Mouse (Mus musculus) yolk sac, embryonic 10.5 days (tissue): ENCODE measurements around the gene Nfic.

Experiments
- DNase-seq: peaks from one replicate; pipeline ENCODE4 v3.0.0-alpha.2; 2017; ENCODE audit warnings: low spot score

Gene Nfic

DNA sequence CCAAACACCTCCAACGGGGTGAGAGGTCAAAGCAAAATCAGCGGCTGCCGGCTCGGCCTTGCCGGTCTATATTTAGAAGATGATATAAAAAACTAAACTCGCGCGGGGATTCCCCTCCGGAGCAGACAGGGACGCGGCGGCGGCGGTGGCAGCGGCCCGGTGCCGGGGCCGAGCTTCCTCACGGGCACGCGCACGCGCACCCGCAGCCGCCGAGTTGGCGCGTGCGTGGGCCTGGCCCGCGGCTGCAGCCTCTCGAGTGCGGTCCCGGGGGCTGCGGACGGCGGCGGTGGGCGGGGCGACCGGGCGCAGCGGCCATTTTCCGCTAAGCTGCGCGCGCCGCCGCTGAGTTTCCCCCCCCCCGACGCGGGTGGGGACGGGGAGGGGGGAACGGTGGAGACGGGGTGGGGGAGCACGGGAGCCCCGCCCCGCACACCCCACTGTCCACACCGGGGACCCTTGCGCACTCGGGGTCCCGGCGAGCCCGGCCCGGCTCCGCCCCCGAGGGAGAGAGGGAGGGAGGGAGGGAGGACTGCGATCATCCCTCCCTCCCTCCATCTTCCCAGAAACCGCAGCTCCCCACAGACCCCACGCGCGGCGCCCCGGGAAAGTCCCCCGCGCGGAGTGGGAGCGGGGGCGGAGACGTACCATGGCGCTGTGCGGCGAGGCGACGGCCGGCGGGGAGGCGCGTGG is 25.1 kb downstream of the Nfic start:
- peak; percentile 77 for DNase-seq

DNA sequence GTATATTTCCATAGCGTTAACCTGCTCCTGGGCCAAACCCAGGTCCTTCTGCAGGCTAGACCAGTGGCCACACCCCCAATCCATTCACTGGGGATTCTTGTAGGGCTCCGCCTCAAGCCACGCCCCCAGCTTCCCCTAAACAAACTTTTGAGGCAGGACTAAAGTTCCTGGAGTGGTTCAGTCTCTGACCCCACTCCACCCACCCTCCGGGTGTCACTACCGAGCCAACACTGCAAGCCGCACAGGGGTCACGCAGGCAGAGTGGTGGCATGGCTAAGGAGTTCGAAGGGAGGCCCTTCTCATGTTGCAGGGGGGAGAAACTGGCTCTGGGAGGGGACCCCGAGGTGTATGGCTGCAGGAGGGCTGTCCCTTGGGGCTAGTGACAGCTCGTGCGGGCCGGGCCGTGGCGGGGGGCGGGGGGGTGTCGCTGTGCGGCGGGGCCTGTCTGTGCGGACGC is 25.8 kb downstream of the Nfic start:
- DNase-seq = peak; percentile 82

DNA sequence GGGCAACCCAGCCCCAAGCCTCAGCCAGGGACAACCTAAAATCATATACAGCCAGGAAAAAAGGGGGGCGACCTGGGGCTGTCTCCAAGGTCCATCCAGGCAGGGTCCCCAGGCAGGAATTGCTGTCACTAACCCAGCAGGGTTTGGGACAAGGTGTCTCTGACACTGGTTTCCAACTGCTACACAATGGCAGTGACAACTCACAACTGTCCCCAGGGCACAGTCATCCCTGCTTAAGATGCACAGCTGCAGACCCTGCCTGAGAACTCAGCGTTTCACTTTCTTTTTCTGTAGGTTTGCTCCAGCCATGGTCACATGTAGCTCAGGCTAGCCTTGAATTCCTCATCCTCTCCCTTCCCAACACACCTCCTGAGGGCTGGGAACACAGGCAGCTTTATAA is 26.3 kb downstream of the Nfic start:
- DNase-seq = no peak

DNA sequence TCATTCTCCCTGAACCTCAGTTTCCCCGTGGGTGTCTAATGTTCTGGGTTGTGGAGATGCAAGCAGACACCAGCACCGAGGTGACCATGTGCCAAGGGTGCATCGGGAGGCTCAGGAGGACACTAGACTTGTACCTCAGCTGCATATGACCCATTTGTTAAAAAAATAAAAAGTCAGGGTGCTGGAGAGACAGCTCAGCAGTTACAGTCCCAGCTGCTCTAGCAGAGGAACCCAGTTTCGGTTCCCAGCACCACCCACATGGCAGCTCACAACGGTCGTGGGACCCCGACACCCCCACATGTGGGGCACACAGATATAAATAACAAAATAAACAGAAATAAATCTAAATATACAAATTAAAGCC is 26.9 kb downstream of the Nfic start:
- no peak for DNase-seq

DNA sequence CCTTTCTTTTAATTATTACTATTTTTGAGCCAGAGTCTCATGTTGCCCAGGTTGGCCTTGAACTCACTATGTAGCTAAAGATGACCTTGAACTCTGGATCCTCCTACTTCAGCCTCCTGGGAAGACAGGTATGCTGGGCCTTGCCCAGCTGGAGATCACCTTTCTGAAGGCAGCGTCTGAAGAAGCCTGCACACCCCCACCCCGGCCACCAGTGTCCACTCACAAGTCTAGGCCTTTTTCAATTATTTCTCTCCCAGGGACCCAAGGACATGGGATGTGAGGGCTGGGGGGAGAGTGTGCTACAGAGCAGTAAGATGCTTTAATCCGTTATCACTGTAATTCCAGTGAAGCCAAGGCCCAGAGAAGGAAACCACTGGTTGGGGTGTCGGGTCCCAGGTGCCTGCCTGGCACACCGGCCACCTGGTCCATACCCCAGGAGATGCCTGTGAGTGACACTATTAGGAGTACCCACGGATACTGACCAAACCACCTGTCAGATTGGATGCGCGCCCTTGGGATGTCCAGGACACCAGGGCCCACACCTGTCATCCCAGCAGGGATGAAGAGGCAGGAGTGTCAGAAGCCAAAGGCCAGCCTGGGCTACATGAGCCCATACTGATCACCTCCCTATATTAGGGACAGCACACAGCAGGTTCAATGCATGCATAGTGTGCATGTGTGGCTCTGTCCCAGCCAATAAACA is 27.5 kb downstream of the Nfic start:
- no peak for DNase-seq

DNA sequence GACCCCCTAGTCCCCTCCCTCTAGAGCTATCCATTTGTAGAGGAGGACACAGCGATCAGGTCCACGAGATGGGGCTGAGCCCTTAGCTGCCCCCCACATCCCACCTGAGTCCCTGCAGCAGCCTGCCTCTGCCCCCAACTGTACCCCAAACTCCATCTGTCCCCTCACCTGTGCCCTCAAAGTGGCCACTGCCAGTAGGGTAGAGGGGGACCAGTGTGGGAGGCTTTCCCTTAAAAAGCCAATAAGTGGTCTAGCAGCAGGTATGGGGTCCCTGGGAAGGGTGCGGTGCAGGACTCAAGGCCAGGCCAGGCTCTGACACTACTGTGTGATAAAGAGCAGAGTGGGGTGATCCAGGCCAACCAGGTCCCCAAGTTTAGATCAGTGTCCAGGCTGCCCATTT is 28.1 kb downstream of the Nfic start:
- DNase-seq = no peak

DNA sequence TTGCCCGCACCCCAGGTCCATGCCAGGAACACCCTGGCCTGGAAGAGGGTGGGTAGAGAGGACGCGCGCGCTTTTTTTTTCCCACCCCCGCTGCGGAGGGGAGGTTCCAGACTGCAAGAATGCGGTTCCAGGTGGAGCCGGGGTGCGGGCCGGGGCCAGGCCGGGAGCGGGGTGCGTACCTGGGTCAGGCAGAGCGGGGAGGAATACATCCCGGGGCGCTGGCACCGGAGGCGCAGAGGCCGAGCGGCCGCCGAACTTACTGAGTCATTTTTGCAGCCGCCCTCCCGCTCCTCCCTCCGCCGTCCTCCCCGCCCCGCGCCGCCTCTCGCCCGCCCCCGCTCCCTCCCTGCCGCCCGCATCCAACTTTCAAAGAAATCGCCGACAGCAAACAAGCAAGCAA is 28.5 kb downstream of the Nfic start:
- DNase-seq = peak; percentile 5

DNA sequence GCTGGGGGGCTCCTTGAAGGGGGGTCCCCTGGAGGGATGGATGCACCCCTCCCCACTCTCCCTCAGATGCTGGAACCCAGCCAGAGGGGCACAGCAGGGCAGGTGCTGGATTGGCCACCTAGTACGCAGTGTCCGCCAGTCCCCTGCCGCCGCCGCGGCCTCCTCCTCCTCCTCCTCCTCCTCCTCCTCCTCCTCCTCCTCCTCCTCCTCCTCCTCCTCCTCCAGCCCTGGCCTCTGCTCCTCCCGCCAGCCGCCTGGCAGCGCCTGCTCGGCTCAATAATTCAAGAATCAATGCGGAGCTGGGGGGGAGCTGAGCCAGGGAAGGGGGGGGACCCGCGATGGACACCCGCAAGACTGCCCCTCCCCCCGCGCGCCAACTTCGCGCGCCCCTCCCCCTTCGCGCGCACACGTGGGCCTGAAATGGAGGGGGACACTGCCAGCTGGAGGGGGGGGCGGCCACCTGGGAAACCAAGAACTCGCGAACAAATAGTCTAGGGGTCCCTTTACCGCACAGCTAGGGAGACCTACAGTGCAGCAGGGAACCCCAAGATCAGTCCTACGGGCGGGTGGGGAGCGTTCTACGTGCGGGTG is 29.3 kb downstream of the Nfic start:
- DNase-seq = peak; percentile 2

DNA sequence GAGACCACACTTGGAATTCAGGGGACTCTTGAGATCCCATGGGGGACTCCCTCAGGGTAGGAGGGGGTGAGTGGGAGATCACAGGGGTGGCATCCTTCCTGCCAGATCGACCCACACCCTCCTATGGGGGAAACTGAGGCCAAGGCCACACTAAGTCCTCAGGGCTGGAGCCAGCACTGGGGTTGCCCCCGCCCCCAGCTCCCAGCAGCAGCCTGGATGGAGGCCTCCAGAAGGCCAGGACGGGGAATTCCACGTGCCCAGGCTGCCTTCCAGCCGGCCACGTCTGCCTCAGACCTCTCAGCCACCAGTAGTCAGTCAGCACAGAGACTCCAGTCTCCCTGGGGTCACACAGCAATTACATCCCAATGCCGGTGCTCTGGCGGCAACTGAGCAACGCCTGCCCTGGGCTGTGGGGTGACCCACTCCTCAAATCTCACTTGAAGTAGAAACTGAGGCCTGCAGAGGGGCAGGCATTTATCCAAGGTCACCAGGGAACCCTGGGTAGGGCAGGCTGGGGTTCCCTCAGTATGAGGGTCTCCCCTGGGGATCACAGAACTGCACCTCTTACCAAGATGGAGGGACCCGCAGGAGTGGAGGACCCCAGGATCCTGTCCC is 30.1 kb downstream of the Nfic start:
- peak; percentile 1 for DNase-seq

DNA sequence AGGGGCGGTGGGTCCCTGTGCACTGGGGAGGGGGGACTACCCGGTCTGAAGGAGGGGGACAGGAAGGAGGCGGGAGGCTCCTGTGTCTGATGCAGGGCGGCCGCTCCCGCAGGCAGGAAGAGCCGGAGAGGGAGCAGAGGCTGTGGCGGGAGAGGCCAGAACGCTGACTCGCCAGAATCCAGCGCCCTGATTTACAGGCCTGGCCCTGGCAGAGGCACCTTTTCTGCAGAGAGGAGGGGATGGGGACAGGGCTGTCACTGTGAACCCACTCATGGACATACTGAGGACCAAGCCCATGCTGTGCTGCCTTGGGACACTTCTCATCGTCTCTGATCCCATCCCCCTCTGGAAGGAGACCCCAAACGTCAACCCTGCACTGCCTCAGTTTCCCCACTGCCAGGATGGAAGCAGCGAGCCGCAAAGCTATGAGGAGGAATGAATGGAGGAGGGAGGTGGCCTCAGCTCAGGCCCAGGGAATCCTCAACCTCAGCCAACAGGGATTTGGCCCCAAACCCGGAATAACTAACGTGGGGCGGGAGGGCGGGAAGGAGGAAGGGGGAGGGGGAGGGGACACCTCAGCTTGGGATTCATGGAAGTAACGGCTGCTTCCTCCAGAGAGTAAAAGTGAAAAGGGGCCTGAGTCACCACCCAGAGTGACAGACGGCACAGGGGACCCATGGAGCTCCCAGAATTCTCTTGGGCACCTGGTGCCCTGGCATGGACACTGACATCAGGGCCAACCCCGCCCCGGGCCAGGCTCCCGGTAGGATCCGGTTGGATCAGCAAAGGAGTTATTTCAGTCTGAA is 31.0 kb downstream of the Nfic start:
- DNase-seq = peak; percentile 3

DNA sequence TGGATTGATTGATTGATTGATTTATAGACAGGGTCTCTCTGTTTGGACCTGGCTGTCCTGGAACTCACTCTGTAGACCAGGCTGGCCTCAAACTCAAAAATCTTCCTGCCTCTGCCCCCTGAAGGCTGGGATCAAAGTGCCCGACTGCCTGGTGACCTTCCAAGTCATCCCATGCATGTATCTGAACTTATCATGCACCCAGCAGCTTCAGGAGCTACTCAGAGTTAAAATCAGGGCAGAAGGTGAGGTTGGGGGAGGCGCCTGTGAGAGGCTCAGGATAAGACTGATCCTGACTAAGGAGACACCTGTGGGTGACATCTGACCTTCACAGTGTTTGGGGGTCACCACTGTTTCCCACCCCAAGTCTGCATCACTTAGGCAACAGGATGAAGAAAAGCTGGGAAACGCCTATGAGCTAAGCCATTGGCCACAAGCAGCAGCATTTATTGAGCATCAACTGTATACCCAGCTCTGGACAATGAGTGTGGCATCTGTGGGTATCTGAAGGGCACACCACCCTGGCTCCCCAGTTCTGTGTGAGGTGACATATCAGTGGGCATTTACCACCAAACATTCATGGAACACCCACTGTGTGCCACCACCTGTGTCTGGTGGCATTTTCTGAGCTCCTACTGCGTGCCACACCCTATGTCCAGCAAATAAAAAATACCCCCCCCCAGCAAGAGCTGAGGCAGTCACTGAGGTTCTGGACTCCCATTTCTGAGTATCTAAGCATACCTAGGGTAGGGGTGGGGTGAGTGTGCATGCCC is 31.8 kb downstream of the Nfic start:
- DNase-seq = no peak

DNA sequence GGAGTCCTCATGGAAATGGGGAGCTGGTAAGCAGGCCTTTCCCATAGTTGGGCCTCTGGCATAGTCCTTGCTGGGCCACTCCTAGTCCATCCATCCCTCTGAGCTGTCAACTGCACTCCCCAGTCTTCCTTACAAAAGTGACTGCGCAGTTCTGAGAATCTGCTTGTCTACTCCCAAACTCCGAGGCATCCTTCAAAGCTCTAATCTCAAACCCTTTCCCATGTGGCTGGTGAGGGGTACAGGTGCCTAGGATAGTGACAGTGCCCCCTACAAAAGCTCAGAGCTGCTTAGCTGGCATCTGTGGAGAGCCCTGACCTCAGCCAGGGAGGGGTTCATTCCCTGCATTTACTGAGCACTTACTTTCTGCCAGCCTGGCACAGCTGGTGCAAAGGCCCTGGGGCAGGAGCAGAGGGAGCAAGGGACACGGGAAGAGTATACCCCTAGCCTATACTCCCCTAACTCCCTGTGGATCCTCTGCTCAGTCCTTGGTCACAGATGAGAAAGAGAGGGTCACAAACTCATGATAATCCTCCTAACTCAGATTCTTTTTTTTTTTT is 32.7 kb downstream of the Nfic start:
- DNase-seq = no peak

DNA sequence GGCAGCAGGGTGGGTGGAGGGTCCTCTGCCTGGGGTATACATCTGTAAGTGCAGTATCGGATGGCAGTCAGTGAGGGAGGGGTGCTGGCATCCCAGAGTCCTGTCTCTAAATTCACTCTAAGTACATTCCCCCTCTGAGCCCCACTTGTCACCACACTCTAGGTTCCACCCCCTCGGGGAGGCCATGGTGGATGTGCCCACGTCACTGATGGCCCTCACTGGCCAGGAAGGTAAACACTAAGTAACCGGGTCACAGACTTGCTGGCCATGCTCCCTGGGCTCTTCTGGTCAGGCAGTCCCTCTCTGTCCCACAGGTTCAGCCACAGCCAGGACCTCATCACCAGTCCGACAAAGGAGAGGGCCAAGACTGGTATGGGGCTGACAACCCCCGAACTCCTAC is 33.2 kb downstream of the Nfic start:
- DNase-seq = no peak

DNA sequence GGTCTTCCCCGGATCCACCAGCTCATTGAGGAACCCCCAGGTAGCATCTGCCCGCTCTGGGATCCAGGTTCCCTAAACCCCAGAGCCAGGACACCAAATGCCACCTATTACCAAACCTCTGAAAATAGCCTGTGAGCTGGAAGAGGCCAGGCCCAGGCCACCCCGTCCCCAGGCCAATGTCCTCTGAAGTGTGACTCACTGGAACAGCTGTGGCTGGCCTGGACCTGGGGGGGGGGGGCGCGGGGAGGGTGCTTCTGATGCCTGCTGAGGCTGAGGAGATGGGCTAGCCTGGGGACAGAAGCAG is 33.7 kb downstream of the Nfic start:
- no peak for DNase-seq

DNA sequence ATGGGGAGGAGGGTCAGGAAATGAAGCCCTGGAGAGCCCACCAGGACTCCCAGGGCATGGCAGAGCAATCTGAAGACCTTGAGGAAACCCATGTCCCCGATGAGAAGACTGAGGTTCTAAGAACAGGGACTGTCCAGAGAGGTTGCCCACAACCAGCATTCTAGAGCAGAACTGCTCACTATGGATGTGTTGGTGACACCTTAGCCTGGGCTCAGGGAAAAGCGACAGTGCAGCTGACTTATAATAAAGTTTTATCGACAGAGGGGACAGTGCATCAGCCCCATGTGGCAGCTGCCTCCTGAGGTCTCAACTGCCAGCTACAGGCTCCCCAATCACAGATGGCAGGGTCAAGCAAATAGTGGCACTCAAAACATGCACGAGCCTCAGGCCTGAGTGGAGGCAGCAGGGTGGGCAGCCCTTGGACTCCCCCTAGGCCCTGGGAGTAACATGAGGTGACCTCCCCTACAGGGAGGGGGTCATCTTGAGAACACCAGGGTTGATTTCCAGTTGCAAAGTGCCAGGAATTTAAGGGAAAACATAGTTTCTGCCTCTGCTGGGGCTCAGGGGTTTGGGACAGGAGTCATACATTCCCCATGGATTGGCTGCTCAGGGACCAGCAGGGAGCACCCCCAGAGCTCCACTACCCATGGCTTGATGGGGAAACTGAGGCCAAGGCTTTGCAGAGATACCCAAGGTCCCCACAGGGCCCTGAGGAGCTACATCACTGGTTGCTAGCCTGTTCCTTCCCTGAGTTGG is 34.2 kb downstream of the Nfic start:
- DNase-seq = no peak

DNA sequence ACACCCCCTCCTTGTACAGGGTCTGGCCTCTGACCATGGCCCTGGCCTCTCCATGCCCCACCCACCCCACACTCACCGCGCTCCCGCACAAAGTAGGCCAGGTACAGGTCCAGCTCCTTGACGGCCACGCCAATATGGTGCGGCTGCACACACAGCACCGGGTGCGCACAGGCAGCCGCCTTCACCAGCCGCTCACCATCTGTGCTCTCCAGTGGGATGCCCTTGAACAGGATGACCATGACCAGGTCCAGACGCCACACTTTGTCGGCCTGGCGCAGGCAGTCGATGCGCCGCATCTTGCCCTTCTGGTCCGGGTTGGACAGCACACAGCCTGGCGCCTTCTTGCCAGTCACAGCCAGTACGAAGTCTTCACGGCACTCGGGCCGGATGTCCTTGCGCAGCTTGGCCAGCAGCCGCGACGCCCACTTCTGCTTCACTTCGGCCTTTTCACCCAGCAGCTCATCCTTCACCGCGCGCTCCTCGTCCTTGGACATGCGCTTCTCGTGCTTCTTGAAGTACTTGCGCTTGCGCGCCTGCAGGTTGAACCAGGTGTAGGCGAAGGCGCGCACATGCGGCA is 35.2 kb downstream of the Nfic start:
- no peak for DNase-seq

DNA sequence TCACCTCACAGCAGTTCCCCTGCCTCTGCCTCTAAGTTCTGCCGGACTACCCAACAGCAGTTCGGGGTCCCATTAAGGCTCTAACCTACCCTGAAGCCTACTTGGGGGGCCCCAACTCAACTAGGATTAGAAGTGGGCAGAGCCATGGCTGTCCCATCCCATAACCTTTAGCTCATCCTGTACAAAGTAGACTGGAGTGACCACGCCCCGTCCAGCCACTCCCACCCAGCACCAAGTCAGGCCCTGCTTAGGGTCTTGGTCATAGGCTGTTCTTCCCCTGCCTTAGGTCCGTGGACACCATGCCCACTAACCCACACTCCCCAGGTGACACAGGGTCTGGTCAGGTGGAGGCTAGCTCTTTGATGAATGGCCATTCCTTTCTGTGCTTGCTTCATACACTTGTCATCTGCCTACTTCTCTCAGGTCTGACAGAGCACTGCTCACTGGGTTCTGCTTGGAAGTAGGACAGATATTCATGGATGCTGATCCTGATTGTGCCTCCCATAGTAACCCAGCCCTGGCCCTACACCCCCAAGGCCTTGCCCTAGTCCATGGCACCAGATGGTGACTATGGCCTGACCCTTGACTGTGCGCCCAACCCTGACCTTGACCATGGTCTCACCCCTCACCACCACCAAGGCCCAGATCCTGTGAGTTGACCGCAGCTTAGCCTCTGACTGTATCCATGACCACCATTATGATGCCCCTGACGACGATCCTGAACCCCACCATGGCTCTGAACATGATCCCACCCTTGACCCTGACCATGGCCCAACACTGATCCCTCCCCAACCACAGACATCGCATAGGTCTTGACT is 36.1 kb downstream of the Nfic start:
- no peak for DNase-seq

DNA sequence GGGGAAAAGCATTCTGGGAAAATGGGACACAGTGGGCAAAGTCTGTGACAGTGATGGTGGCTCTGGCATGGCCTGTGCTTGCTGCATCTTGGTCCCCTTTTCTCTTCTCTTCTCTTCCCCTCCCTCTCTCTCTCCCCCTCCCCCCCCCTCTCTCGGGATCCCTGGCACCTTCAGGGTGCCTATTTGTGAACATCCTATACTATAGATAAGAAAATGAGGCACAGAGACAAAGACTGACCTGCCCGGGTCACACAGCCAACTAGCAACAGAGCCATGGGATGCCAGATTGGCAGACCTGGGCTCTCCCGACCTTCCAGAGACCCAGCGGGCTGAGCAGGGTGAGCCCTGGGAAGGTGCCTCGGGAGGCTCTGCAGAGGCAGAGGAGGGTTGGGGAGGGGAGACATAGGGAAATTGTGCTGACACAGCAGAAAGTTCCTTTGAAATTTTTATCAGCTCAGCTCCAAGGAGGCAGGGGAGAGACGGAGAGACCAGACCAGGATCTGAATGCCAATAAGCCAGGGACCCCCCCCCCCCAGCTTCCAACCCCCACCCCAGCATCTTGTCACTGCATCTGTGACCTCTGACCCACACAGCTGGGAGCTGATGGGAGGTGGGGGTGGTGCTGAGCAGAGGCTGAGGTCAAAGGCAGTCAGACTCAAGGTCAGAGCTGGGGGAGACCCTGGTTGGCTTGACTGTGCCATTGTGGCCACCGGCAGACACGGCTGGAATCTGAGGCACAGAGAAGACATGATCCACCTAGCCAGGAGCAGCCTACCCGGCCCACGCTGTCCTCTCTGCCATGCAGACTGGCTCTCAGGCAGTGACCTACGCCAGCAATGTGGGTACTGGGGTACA is 37.0 kb downstream of the Nfic start:
- DNase-seq = no peak
